Mouse (Mus musculus): ENCODE measurements around the gene Rgs16. TPM values are rescaled to one million over a fixed set of nuclear protein-coding genes. Genes with fewer than 3 reads are reported as not detected.

Gene Rgs16
- polyA plus RNA-seq, 1 experiment: 0.34 TPM

DNA sequence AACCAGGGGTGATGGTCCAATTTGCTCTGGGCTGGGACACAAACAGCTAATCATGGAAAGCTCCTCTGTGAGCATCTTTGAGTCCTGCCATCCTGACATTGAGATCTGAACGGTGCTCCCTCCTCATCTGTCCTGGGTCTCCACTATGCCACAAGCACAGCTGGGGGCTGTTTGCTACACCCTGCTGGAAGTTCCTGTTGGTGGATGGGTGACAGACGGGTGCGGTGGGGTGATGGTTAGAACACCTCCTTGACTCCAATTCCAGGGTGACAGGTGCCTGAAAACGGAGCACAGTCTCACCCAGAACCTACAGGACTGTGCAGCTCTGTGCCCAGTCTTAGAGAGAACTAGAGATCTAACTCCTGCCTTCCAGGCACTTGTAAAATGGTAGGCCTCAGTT lies 5.3 kb upstream of the Rgs16 start:
- Histone ChIP-seq H3K27ac (ENCODE audit: insufficient read depth, low read depth, low read length) (no peak overlapping the region), H3K36me3 (ENCODE audit: control insufficient read depth, insufficient read depth, low read length) (no peaks in the 10 kb centered on the region), H3K27me3 (ENCODE audit: control insufficient read depth, insufficient read depth, low read length) (peaks cover 15% of the 10 kb centered on the region), H3K4me1 (ENCODE audit: control insufficient read depth, insufficient read depth, insufficient read length, low read length) (no peaks in the 10 kb centered on the region), H3K4me3 (ENCODE audit: low read depth, low read length) (no peak overlapping the region)
- 67% methylated on average over 4 of the region's 4 CpGs for WGBS
- TF ChIP-seq CTCF (IDR thresholded peaks at IDR 0.05; ENCODE audit: extremely low read depth, insufficient read length, insufficient replicate concordance, low read depth, low read length) (no peak), POLR2A (IDR thresholded peaks at IDR 0.05; ENCODE audit: low read depth, low read length) (no peak)

DNA sequence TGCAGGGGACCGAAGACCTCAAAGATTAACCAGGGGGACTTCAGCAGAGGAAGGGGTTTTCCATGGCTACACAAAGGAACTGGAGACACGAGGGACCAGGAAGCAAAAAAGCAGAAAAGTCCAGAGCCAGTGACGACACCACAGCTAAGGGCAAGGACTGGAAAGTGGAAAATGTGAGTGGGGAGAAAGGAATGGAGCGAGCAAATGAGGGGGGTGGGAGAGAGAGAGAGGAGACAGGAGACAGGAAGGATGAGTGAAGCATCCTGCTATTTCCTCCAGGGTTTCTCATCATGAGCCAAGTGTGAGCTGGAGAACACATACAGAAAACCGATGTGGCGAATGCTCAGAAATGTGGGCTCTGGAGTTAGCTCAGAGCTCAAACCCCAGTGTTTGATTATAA lies 4.1 kb upstream of the Rgs16 start:
- Histone ChIP-seq H3K27ac (ENCODE audit: insufficient read depth, low read depth, low read length) (no peak overlapping the region), H3K4me3 (ENCODE audit: low read depth, low read length) (no peak overlapping the region), H3K4me1 (ENCODE audit: control insufficient read depth, insufficient read depth, insufficient read length, low read length) (peaks cover 4% of the 10 kb centered on the region; the same call in 1 of the 2 replicates), H3K36me3 (ENCODE audit: control insufficient read depth, insufficient read depth, low read length) (no peaks in the 10 kb centered on the region), H3K27me3 (ENCODE audit: control insufficient read depth, insufficient read depth, low read length) (peaks cover 21% of the 10 kb centered on the region)
- no peak for TF ChIP-seq CTCF (IDR thresholded peaks at IDR 0.05; ENCODE audit: extremely low read depth, insufficient read length, insufficient replicate concordance, low read depth, low read length)
- TF ChIP-seq POLR2A (IDR thresholded peaks at IDR 0.05; ENCODE audit: low read depth, low read length): no peak
- 56% methylated on average over 6 of the region's 6 CpGs for WGBS

- Histone ChIP-seq H3K4me3 (ENCODE audit: low read depth, low read length) (no peak overlapping the region), H3K4me1 (ENCODE audit: control insufficient read depth, insufficient read depth, insufficient read length, low read length) (peaks cover 4% of the 10 kb centered on the region; the same call in 1 of the 2 replicates), H3K36me3 (ENCODE audit: control insufficient read depth, insufficient read depth, low read length) (no peaks in the 10 kb centered on the region), H3K27me3 (ENCODE audit: control insufficient read depth, insufficient read depth, low read length) (peaks cover 21% of the 10 kb centered on the region), H3K27ac (ENCODE audit: insufficient read depth, low read depth, low read length) (no peak overlapping the region)
- WGBS: 58% methylated on average over 9 of the region's 9 CpGs
- TF ChIP-seq CTCF (IDR thresholded peaks at IDR 0.05; ENCODE audit: extremely low read depth, insufficient read length, insufficient replicate concordance, low read depth, low read length) (no peak), POLR2A (IDR thresholded peaks at IDR 0.05; ENCODE audit: low read depth, low read length) (no peak)
These were observed 2.8 kb upstream of the Rgs16 start for GRCm38 (mm10) chr1:153737101-153738085.

DNA sequence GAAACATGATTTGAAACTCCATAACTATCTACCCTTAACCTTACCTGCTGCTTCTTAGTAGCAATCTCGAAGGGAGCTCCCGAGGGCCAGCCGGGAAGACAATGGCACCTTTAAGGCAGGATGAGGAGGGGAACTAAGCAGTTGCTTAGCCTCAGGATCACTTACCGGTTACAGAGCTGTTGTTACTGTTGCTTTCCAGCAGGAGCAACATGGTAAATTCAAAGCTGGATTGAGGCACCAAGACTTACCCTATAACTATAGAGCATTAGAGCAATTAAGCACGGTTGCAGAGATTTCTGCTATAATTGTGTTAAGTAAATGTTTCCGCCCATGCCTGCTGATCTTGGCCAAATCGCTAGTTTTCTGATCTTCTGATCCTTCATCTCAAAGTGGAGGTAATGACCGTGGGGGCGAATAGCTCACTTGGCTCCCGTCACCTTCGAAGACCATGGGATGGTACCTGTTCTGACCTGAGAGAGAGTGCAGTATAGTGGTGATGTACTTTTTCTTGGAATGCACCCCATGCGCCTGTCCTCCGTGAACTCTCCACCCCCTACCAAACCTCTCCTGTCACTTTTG lies 623 bp upstream of the Rgs16 start:
- Histone ChIP-seq H3K36me3 (ENCODE audit: control insufficient read depth, insufficient read depth, low read length) (no peaks in the 10 kb centered on the region), H3K4me1 (ENCODE audit: control insufficient read depth, insufficient read depth, insufficient read length, low read length) (peaks cover 4% of the 10 kb centered on the region; the same call in 1 of the 2 replicates), H3K27ac (ENCODE audit: insufficient read depth, low read depth, low read length) (no peak overlapping the region), H3K27me3 (ENCODE audit: control insufficient read depth, insufficient read depth, low read length) (peaks cover 21% of the 10 kb centered on the region), H3K4me3 (ENCODE audit: low read depth, low read length) (peak overlapping the region; percentile 52; the same call in 1 of the 2 replicates)
- 21% methylated on average over 13 of the region's 13 CpGs for WGBS
- no peak for TF ChIP-seq POLR2A (IDR thresholded peaks at IDR 0.05; ENCODE audit: low read depth, low read length)
- no peak for TF ChIP-seq CTCF (IDR thresholded peaks at IDR 0.05; ENCODE audit: extremely low read depth, insufficient read length, insufficient replicate concordance, low read depth, low read length)

- TF ChIP-seq POLR2A (IDR thresholded peaks at IDR 0.05; ENCODE audit: low read depth, low read length) (no peak), CTCF (IDR thresholded peaks at IDR 0.05; ENCODE audit: extremely low read depth, insufficient read length, insufficient replicate concordance, low read depth, low read length) (no peak)
- 46% methylated on average over 12 of the region's 12 CpGs for WGBS
- Histone ChIP-seq H3K27me3 (ENCODE audit: control insufficient read depth, insufficient read depth, low read length) (peaks cover 21% of the 10 kb centered on the region), H3K36me3 (ENCODE audit: control insufficient read depth, insufficient read depth, low read length) (no peaks in the 10 kb centered on the region), H3K4me1 (ENCODE audit: control insufficient read depth, insufficient read depth, insufficient read length, low read length) (peaks cover 4% of the 10 kb centered on the region; the same call in 1 of the 2 replicates), H3K4me3 (ENCODE audit: low read depth, low read length) (peak overlapping the region; percentile 52), H3K27ac (ENCODE audit: insufficient read depth, low read depth, low read length) (no peak overlapping the region)
These were observed 739 bp downstream of the Rgs16 start for GRCm38 (mm10) chr1:153740775-153741400.

- 75% methylated on average over 18 of the region's 18 CpGs for WGBS
- H3K4me1 ChIP-seq (ENCODE audit: control insufficient read depth, insufficient read depth, insufficient read length, low read length): peaks cover 4% of the 10 kb centered on the region; the same call in 1 of the 2 replicates
- H3K36me3 ChIP-seq (ENCODE audit: control insufficient read depth, insufficient read depth, low read length): no peaks in the 10 kb centered on the region
- TF ChIP-seq POLR2A (IDR thresholded peaks at IDR 0.05; ENCODE audit: low read depth, low read length) (no peak), CTCF (IDR thresholded peaks at IDR 0.05; ENCODE audit: extremely low read depth, insufficient read length, insufficient replicate concordance, low read depth, low read length) (no peak)
- H3K27ac ChIP-seq (ENCODE audit: insufficient read depth, low read depth, low read length): no peak overlapping the region
- peaks cover 21% of the 10 kb centered on the region for H3K27me3 ChIP-seq (ENCODE audit: control insufficient read depth, insufficient read depth, low read length)
- no peak overlapping the region for H3K4me3 ChIP-seq (ENCODE audit: low read depth, low read length)
These were observed 1.6 kb downstream of the Rgs16 start for GRCm38 (mm10) chr1:153741551-153742316.

Data from small intestine, adult 2 months (tissue).